Mouse (Mus musculus): ENCODE results near the gene Hmga1b. TPM values are rescaled to one million over a fixed set of nuclear protein-coding genes. Genes with fewer than 3 reads are reported as not detected.
"Not testable (repeated sequence)": the region's sequence is repeated elsewhere in the genome, so short reads cannot be mapped to it uniquely, and the experiment has no call there.

Hmga1b gene
- polyA plus RNA-seq, 1 experiment from 2014 or later, result 11.2 TPM

- H3K4me3 ChIP-seq (ENCODE audit: low read depth, low read length), result no peak overlapping the region
- H3K27ac ChIP-seq (replicated peaks; ENCODE audit: low read depth, low read length), result no peak overlapping the region
- 75% methylated on average over 7 of the region's 7 CpGs for WGBS
- DNase-seq (ENCODE audit: low spot score), result no peak
- ATAC-seq (ENCODE audit: insufficient number of reproducible peaks, low FRiP score, low TSS enrichment, low read depth), result no peak
- H3K27me3 ChIP-seq (ENCODE audit: control insufficient read depth, insufficient read depth, low read length), result no peaks in the 10 kb centered on the region
- no peaks in the 10 kb centered on the region for H3K9me3 ChIP-seq (ENCODE audit: control insufficient read depth, low read length)
- H3K4me1 ChIP-seq (ENCODE audit: control insufficient read depth, insufficient read depth, low read length), result no peaks in the 10 kb centered on the region
- H3K4me2 ChIP-seq (ENCODE audit: low read depth, severe bottlenecking), result no peak overlapping the region
- H3K36me3 ChIP-seq (ENCODE audit: control insufficient read depth, insufficient read depth, low read length), result no peaks in the 10 kb centered on the region
- no peak overlapping the region for H3K9ac ChIP-seq (ENCODE audit: low read length)
These were observed 18.4 kb upstream of the Hmga1b start for GRCm38 (mm10) chr11:120744121-120744701.

- H3K9ac ChIP-seq (ENCODE audit: low read length), result no peak overlapping the region
- no peak for DNase-seq (ENCODE audit: low spot score)
- no peaks in the 10 kb centered on the region for H3K4me1 ChIP-seq (ENCODE audit: control insufficient read depth, insufficient read depth, low read length)
- WGBS, result 40% methylated on average over 4 of the region's 4 CpGs
- no peaks in the 10 kb centered on the region for H3K27me3 ChIP-seq (ENCODE audit: control insufficient read depth, insufficient read depth, low read length)
- no peak for ATAC-seq (ENCODE audit: insufficient number of reproducible peaks, low FRiP score, low TSS enrichment, low read depth)
- no peaks in the 10 kb centered on the region for H3K36me3 ChIP-seq (ENCODE audit: control insufficient read depth, insufficient read depth, low read length)
- H3K9me3 ChIP-seq (ENCODE audit: control insufficient read depth, low read length), result no peaks in the 10 kb centered on the region
- H3K4me3 ChIP-seq (ENCODE audit: low read depth, low read length), result no peak overlapping the region
- no peak overlapping the region for H3K27ac ChIP-seq (replicated peaks; ENCODE audit: low read depth, low read length)
- no peak overlapping the region for H3K4me2 ChIP-seq (ENCODE audit: low read depth, severe bottlenecking)
These were observed 14.6 kb upstream of the Hmga1b start for GRCm38 (mm10) chr11:120747974-120748373.

DNA sequence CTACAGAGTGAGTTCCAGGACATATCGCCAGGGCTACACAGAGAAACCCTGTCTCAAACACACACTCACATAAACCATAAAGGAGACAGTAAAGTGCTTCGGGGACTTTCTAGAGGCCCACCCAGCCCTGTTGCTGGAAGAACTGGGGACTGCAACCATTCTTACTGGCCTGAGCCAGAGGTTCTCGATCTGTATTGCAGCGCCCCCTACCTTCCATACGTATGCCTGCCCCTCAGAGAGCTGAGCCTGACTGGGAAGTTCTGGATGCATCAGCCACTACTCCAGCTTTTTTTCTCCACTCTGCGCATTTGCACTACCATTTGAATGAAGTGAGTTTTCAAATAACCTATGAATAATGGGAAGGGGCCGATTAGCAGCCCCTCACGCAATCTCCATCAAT, 13.2 kb upstream of the Hmga1b start:
- ATAC-seq (ENCODE audit: insufficient number of reproducible peaks, low FRiP score, low TSS enrichment, low read depth), result no peak
- no peak for DNase-seq (ENCODE audit: low spot score)

GRCm38 (mm10) chr11:120751606-120752005, 11.0 kb upstream of the Hmga1b start:
- ATAC-seq (ENCODE audit: insufficient number of reproducible peaks, low FRiP score, low TSS enrichment, low read depth) (no peak), DNase-seq (ENCODE audit: low spot score) (no peak)
- H3K4me2 ChIP-seq (ENCODE audit: low read depth, severe bottlenecking), result no peak overlapping the region
- H3K27me3 ChIP-seq (ENCODE audit: control insufficient read depth, insufficient read depth, low read length), result no peaks in the 10 kb centered on the region
- no peaks in the 10 kb centered on the region for H3K9me3 ChIP-seq (ENCODE audit: control insufficient read depth, low read length)
- H3K36me3 ChIP-seq (ENCODE audit: control insufficient read depth, insufficient read depth, low read length), result no peaks in the 10 kb centered on the region
- WGBS, result 79% methylated on average over 4 of the region's 4 CpGs
- H3K9ac ChIP-seq (ENCODE audit: low read length), result no peak overlapping the region
- H3K4me1 ChIP-seq (ENCODE audit: control insufficient read depth, insufficient read depth, low read length), result no peaks in the 10 kb centered on the region
- H3K4me3 ChIP-seq (ENCODE audit: low read depth, low read length), result no peak overlapping the region
- H3K27ac ChIP-seq (replicated peaks; ENCODE audit: low read depth, low read length), result no peak overlapping the region

More for the DNA sequence above, 13.2 kb upstream of the Hmga1b start:
- H3K9me3 ChIP-seq (ENCODE audit: control insufficient read depth, low read length), result no peaks in the 10 kb centered on the region
- no peaks in the 10 kb centered on the region for H3K27me3 ChIP-seq (ENCODE audit: control insufficient read depth, insufficient read depth, low read length)
- no peak overlapping the region for H3K4me2 ChIP-seq (ENCODE audit: low read depth, severe bottlenecking)
- H3K27ac ChIP-seq (replicated peaks; ENCODE audit: low read depth, low read length), result no peak overlapping the region
- H3K9ac ChIP-seq (ENCODE audit: low read length), result no peak overlapping the region
- 65% methylated on average over 8 of the region's 8 CpGs for WGBS
- no peaks in the 10 kb centered on the region for H3K4me1 ChIP-seq (ENCODE audit: control insufficient read depth, insufficient read depth, low read length)
- H3K4me3 ChIP-seq (ENCODE audit: low read depth, low read length), result no peak overlapping the region
- H3K36me3 ChIP-seq (ENCODE audit: control insufficient read depth, insufficient read depth, low read length), result no peaks in the 10 kb centered on the region

- no peak overlapping the region for H3K27ac ChIP-seq (replicated peaks; ENCODE audit: low read depth, low read length)
- ATAC-seq (ENCODE audit: insufficient number of reproducible peaks, low FRiP score, low TSS enrichment, low read depth), result no peak
- H3K4me1 ChIP-seq (ENCODE audit: control insufficient read depth, insufficient read depth, low read length), result no peaks in the 10 kb centered on the region
- H3K27me3 ChIP-seq (ENCODE audit: control insufficient read depth, insufficient read depth, low read length), result peaks cover 10% of the 10 kb centered on the region
- H3K4me2 ChIP-seq (ENCODE audit: low read depth, severe bottlenecking), result no peak overlapping the region
- H3K9me3 ChIP-seq (ENCODE audit: control insufficient read depth, low read length), result peaks cover 8% of the 10 kb centered on the region; the same call in 1 of the 2 replicates
- H3K4me3 ChIP-seq (ENCODE audit: low read depth, low read length), result no peak overlapping the region
- no peak for DNase-seq (ENCODE audit: low spot score)
- no peak overlapping the region for H3K9ac ChIP-seq (ENCODE audit: low read length)
- 91% methylated on average over 9 of the region's 9 CpGs for WGBS
- H3K36me3 ChIP-seq (ENCODE audit: control insufficient read depth, insufficient read depth, low read length), result no peaks in the 10 kb centered on the region
These were observed 2.4 kb upstream of the Hmga1b start for GRCm38 (mm10) chr11:120760236-120760635.

GRCm38 (mm10) chr11:120761811-120762671, 553 bp upstream of the Hmga1b start:
- H3K9me3 ChIP-seq (ENCODE audit: control insufficient read depth, low read length), result peaks cover 8% of the 10 kb centered on the region; the same call in 1 of the 2 replicates
- no peak overlapping the region for H3K4me3 ChIP-seq (ENCODE audit: low read depth, low read length)
- H3K27me3 ChIP-seq (ENCODE audit: control insufficient read depth, insufficient read depth, low read length), result peaks cover 10% of the 10 kb centered on the region
- no peaks in the 10 kb centered on the region for H3K36me3 ChIP-seq (ENCODE audit: control insufficient read depth, insufficient read depth, low read length)
- H3K27ac ChIP-seq (replicated peaks; ENCODE audit: low read depth, low read length), result no peak overlapping the region
- H3K9ac ChIP-seq (ENCODE audit: low read length), result no peak overlapping the region
- ATAC-seq (ENCODE audit: insufficient number of reproducible peaks, low FRiP score, low TSS enrichment, low read depth), result no peak
- WGBS, result 75% methylated on average over 14 of the region's 14 CpGs
- H3K4me1 ChIP-seq (ENCODE audit: control insufficient read depth, insufficient read depth, low read length), result no peaks in the 10 kb centered on the region
- DNase-seq (ENCODE audit: low spot score), result no peak
- H3K4me2 ChIP-seq (ENCODE audit: low read depth, severe bottlenecking), result no peak overlapping the region

DNA sequence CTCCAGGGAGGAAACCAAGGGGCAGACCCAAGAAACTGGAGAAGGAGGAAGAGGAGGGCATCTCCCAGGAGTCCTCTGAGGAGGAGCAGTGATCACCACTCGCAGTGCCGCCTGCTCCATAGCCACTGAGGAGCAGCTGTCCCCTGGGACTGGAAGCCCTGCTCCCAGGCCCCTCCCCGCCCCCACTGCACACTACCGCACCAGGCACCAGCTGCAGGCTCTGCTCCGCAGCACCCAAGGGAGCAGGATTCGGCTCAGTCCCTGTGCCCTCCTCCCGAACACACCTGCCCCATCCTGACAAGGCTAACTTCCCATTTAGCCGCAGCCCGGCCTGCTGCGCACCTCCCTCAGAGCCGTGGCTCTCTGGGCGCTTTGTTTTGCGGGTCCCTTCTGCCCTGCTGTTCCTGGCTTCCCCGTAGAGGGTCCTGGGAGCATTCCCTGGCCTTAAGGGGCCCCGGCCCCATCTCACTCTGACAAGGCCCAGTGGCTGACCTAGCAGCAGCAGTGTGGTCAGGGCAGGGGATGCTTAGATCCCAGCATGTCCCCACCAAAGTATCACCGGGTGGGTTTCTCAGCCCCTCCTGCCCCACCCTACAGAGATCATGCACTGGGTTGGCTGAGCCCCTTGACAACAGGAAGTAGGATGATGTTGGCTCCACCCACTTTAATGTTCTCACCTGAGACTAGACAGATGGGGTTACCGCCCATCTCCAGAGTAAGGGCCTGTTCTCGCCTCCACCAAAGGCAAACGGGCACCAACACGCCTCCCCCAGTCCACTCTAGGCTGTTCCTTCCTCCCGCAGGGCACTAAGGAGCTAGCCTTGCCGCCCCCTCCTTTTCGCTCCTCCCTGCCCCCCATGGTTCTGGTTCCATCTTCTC, 766 bp downstream of the Hmga1b start:
- not testable (repeated sequence) for DNase-seq (ENCODE audit: low spot score); ATAC-seq (ENCODE audit: insufficient number of reproducible peaks, low FRiP score, low TSS enrichment, low read depth); H3K4me1 ChIP-seq (ENCODE audit: control insufficient read depth, insufficient read depth, low read length); H3K4me3 ChIP-seq (ENCODE audit: low read depth, low read length); H3K27ac ChIP-seq (replicated peaks; ENCODE audit: low read depth, low read length); H3K9ac ChIP-seq (ENCODE audit: low read length); H3K4me2 ChIP-seq (ENCODE audit: low read depth, severe bottlenecking); H3K36me3 ChIP-seq (ENCODE audit: control insufficient read depth, insufficient read depth, low read length); H3K9me3 ChIP-seq (ENCODE audit: control insufficient read depth, low read length); H3K27me3 ChIP-seq (ENCODE audit: control insufficient read depth, insufficient read depth, low read length)
- WGBS, result 0% methylated on average over 3 of the region's 23 CpGs

GRCm38 (mm10) chr11:120767023-120767422, 4.4 kb downstream of the Hmga1b start:
- not testable (repeated sequence) for H3K4me2 ChIP-seq (ENCODE audit: low read depth, severe bottlenecking); H3K27me3 ChIP-seq (ENCODE audit: control insufficient read depth, insufficient read depth, low read length); H3K4me1 ChIP-seq (ENCODE audit: control insufficient read depth, insufficient read depth, low read length); H3K27ac ChIP-seq (replicated peaks; ENCODE audit: low read depth, low read length); H3K36me3 ChIP-seq (ENCODE audit: control insufficient read depth, insufficient read depth, low read length); H3K9me3 ChIP-seq (ENCODE audit: control insufficient read depth, low read length); H3K4me3 ChIP-seq (ENCODE audit: low read depth, low read length); DNase-seq (ENCODE audit: low spot score); ATAC-seq (ENCODE audit: insufficient number of reproducible peaks, low FRiP score, low TSS enrichment, low read depth); H3K9ac ChIP-seq (ENCODE audit: low read length)
- 76% methylated on average over 3 of the region's 7 CpGs for WGBS

Data from limb, embryonic 11.5 days (tissue).